Mouse (Mus musculus) myocyte (in vitro differentiated cells): Measurements from ENCODE around the gene Ubtd1.

Experiments
- MAX ChIP-seq: IDR thresholded peaks from one replicate; pipeline ENCODE4 v1.6.1; 2011; ENCODE audit warnings: low read depth, mild to moderate bottlenecking, control low read depth
- POLR2A ChIP-seq: IDR thresholded peaks from one replicate; pipeline ENCODE4 v1.6.1; 2011; ENCODE audit warnings: low read depth, mild to moderate bottlenecking, control low read depth, moderate library complexity; ENCODE audit not compliant: insufficient read length
- POLR2AphosphoS2 ChIP-seq: IDR thresholded peaks from one replicate; pipeline ENCODE4 v1.6.1; 2011; ENCODE audit warnings: low read depth, control low read depth; ENCODE audit not compliant: insufficient read length
- REST ChIP-seq: IDR thresholded peaks from one replicate; pipeline ENCODE4 v1.6.1; 2011; ENCODE audit warnings: mild to moderate bottlenecking, control low read depth, moderate library complexity; ENCODE audit not compliant: insufficient read depth, insufficient read length
- USF1 ChIP-seq: IDR thresholded peaks from one replicate; pipeline ENCODE4 v1.6.1; 2011; ENCODE audit warnings: low read depth, mild to moderate bottlenecking, control low read depth, moderate library complexity

DNA sequence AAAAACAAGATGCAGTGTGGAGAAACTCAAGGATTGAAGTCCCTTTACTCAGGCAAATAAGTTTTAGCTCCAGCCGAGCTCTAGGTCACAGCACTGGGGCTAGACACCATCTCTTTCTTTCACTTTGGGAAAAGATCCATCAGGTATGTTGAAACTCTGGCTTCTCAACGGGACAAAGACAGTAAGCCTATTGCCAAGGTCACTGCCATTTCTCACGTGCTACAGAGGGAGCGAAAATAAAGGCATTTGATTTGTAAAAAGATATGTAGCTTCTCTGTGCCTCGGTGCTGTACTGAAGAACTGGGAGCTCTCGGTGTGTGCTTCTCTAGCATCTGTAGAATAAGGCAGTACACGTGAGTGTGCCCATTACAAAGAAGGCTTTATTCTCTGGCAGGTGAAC is 37.7 kb upstream of the Ubtd1 start:
- TF ChIP-seq POLR2A (no peak), MAX (no peak), REST (no peak), USF1 (no peak), POLR2AphosphoS2 (no peak)
